Mouse (Mus musculus) G1E (cell line): ENCODE measurements around the gene Tuba1c. TPM values are rescaled to one million over a fixed set of nuclear protein-coding genes. Genes with fewer than 3 reads are reported as not detected.

Source experiments
- ATAC-seq: 2 replicates; pipeline ENCODE4 v1.8.0; 2016; ENCODE audit warnings: mild to moderate bottlenecking; ENCODE audit not compliant: insufficient number of reproducible peaks, poor library complexity, low FRiP score, severe bottlenecking; ENCODE audit errors: extremely low read depth
- DNase-seq: peaks from one replicate; pipeline ENCODE4 v3.0.0; 2012; ENCODE audit warnings: low spot score
- H3K27me3 ChIP-seq: 2 replicates; pipeline ENCODE4 v1.6.1; 2012; ENCODE audit warnings: mild to moderate bottlenecking, low read length, inconsistent platforms; ENCODE audit not compliant: insufficient read depth
- H3K36me3 ChIP-seq: replicated peaks from 2 replicates; pipeline ENCODE3; 2012; ENCODE audit warnings: mild to moderate bottlenecking, inconsistent platforms
- H3K4me1 ChIP-seq: 2 replicates; pipeline ENCODE4 v1.6.1; 2012; ENCODE audit warnings: low read depth, low read length, inconsistent platforms, mixed read lengths; ENCODE audit not compliant: insufficient read depth
- H3K4me3 ChIP-seq: 2 replicates; pipeline ENCODE4 v1.5.1; 2012; ENCODE audit warnings: low read depth, mild to moderate bottlenecking, inconsistent platforms, low read length, moderate library complexity, mixed read lengths
- H3K9me3 ChIP-seq: replicated peaks from 2 replicates; pipeline ENCODE4 v1.6.1; 2012; ENCODE audit warnings: inconsistent platforms
- CTCF ChIP-seq: IDR thresholded peaks from 2 replicates; pipeline ENCODE4 v1.5.1; 2012; ENCODE audit warnings: low read depth, low read length, inconsistent platforms, mixed read lengths
- GATA1 ChIP-seq: IDR thresholded peaks from 2 replicates; pipeline ENCODE4 v1.6.1; 2012; ENCODE audit warnings: borderline replicate concordance, low read length, inconsistent platforms, mixed read lengths
- GATA2 ChIP-seq: IDR thresholded peaks from 2 replicates; pipeline ENCODE4 v1.6.1; 2012; ENCODE audit warnings: low read depth, low read length, inconsistent platforms, borderline replicate concordance
- POLR2AphosphoS5 ChIP-seq: IDR thresholded peaks from 2 replicates; pipeline ENCODE4 v1.6.1; 2012; ENCODE audit warnings: low read depth, low read length, inconsistent platforms; ENCODE audit not compliant: insufficient replicate concordance
- TAL1 ChIP-seq: conservative IDR thresholded peaks from 2 replicates; pipeline ENCODE4 v1.6.1; 2012; ENCODE audit warnings: low read depth, low read length, inconsistent platforms, mixed read lengths
- polyA plus RNA-seq: library from polyadenylated mRNA; stranded (reverse); fragments of >175 nt; gene quantifications from 2 replicates; pipeline ENCODE4 v1.2.3, GENCODE M21; 2012
- total RNA-seq, 2 experiments: library from RNA; stranded (forward) in 1 of 2; stranded (reverse) in 1 of 2; fragments of 200-1000 nt in 1 of 2; fragments of >200 nt in 1 of 2; fragmentation: Nextera tagmentation in 1 of 2; gene quantifications; 2 replicates each; pipeline ENCODE4 v1.2.3; 2014 to 2017

The Tuba1c gene
- total RNA-seq (2014; fragmentation: Nextera tagmentation) (856 and 1,023 TPM in 2 replicates), total RNA-seq (2017) (252 and 273 TPM in 2 replicates), polyA plus RNA-seq (47.1 and 72.7 TPM in 2 replicates)

DNA sequence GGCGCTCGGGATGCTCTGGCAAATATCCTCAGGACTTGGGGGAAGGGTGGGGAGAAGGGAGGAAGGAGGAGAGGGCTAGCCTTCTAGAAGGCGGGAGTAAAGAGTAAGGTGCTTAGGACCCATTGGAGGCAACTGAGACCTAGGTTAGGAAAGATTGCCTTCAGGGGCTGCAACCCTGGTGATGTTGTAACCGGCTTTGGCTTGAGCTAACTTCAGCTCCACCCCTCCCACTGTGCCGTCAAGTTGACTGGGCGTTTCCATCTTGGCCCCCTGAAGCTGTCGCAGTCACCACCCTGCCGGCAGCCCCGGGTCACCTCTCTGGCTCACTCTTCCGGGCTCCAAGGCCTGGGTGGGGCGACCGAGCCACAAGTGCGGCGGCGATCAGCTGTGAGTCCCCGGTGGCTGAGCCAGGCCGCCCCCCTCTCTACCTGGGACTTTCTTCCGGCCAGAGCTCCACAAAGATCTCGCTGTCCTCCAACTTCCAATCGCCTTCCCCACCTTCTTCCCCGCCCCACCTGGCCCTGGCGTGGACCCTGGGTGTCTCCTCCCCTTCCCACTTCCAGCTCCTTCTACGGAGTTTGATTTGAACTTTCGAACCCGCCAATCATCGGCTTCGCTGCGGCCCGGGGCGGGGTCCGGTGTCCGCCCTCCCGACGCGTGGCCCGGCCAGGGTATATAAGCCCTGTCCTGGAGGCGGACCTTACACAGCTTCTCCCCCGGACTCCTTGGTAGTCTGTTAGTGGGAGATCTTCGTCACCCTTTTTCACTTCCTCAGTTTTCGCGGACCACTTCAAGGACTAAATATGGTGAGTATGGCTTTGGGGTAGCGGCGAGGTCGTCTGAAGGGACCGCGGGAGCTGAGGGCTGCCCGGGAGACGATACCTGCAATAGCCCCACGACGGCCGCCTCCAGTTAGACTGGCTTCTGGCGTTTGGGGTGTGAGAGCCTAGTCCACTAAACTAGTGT is at the start of gene Tuba1c:
Tuba1c (plus strand) TSS at position 273 of the 966 bp plus-strand sequence.
- H3K4me1 ChIP-seq = peaks cover 27% of the 10 kb centered on the region

GRCm38 (mm10) chr15:98980012-98980614 is 49.6 kb upstream of the Tuba1c start:
- Histone ChIP-seq H3K36me3 (no peaks in the 10 kb centered on the region), H3K4me3 (no peak overlapping the region), H3K27me3 (peaks cover 39% of the 10 kb centered on the region), H3K9me3 (no peaks in the 10 kb centered on the region), H3K4me1 (peaks cover 11% of the 10 kb centered on the region; the same call in 1 of the 2 replicates)
- DNase-seq (no peak), ATAC-seq (no peak)
- TF ChIP-seq GATA1 = no peak
- TF ChIP-seq CTCF = no peak
- TF ChIP-seq TAL1 = no peak

More for the DNA sequence above, at the start of gene Tuba1c:
- TF ChIP-seq POLR2AphosphoS5 (0 out of 2 replicates have a peak, but pooled peaks have one; percentile 74), CTCF (no peak), GATA1 (no peak), GATA2 (no peak), TAL1 (no peak)
- H3K9me3 ChIP-seq = no peaks in the 10 kb centered on the region
- no peaks in the 10 kb centered on the region for H3K27me3 ChIP-seq
- peak within 1 kb of the TSS; percentile 87 for H3K4me3 ChIP-seq
- ATAC-seq (peak; percentile 80), DNase-seq (peak; percentile 94)
- H3K36me3 ChIP-seq = peaks cover 26% of the 10 kb centered on the region

GRCm38 (mm10) chr15:98982100-98982499 is 47.6 kb upstream of the Tuba1c start:
- H3K27me3 ChIP-seq = peaks cover 28% of the 10 kb centered on the region
- no peaks in the 10 kb centered on the region for H3K36me3 ChIP-seq
- peaks cover 17% of the 10 kb centered on the region; the same call in 1 of the 2 replicates for H3K4me1 ChIP-seq
- no peaks in the 10 kb centered on the region for H3K9me3 ChIP-seq
- ATAC-seq (no peak), DNase-seq (no peak)
- TF ChIP-seq GATA1 = no peak
- TF ChIP-seq POLR2AphosphoS5 = no peak
- TF ChIP-seq GATA2 = no peak
- TF ChIP-seq CTCF = no peak
- no peak for TF ChIP-seq TAL1
- H3K4me3 ChIP-seq = no peak overlapping the region

- Histone ChIP-seq H3K4me1 (peaks cover 12% of the 10 kb centered on the region; the same call in 1 of the 2 replicates), H3K27me3 (peaks cover 14% of the 10 kb centered on the region), H3K4me3 (no peak overlapping the region), H3K36me3 (no peaks in the 10 kb centered on the region), H3K9me3 (no peaks in the 10 kb centered on the region)
- TF ChIP-seq GATA1 (no peak), POLR2AphosphoS5 (no peak)
- no peak for DNase-seq
- ATAC-seq = no peak
These were observed 46.1 kb upstream of the Tuba1c start for GRCm38 (mm10) chr15:98983431-98984081.

DNA sequence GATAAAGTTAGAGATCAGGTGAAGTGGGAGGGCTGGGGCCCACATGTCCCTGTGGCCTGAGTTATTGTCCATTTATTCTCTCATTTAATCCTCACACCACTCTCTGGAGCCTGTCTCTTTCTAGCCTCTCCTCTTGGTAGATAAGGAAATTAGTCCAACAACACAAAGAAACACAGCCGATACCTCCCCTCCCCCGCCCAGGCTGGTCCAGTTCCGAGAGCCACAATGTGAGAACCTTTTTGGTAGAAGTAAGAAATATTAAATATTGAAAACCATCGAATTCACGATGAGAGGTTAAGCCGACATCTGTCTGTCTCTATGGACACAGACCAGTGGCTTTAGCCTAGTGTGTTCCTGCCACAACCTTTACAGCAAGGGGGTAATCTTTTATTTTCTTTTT is 45.0 kb upstream of the Tuba1c start:
- TF ChIP-seq POLR2AphosphoS5 (no peak), GATA1 (no peak), CTCF (no peak), GATA2 (no peak), TAL1 (no peak)
- ATAC-seq (no peak), DNase-seq (no peak)
- Histone ChIP-seq H3K9me3 (no peaks in the 10 kb centered on the region), H3K27me3 (peaks cover 10% of the 10 kb centered on the region), H3K4me1 (peaks cover 21% of the 10 kb centered on the region), H3K36me3 (no peaks in the 10 kb centered on the region), H3K4me3 (peak overlapping the region; percentile 13; the same call in 1 of the 2 replicates)
